Mouse (Mus musculus): ENCODE data around the gene Tcea3. TPM values are rescaled to one million over a fixed set of nuclear protein-coding genes. Genes with fewer than 3 reads are reported as not detected.

Gene Tcea3
- polyA plus RNA-seq, 1 experiment from 2014 or later, result 37.6 TPM

- TF ChIP-seq CTCF (IDR thresholded peaks at IDR 0.05; ENCODE audit: low read depth) (peak; percentile 37; the same call in 1 of the 2 replicates), EP300 (IDR thresholded peaks at IDR 0.05; ENCODE audit: low read depth) (no peak)
- peak; percentile 89 for ATAC-seq
- peaks cover 18% of the 10 kb centered on the region for H3K27me3 ChIP-seq (ENCODE audit: insufficient read depth, low read length)
- no peaks in the 10 kb centered on the region for H3K36me3 ChIP-seq (replicated peaks; ENCODE audit: insufficient read depth, low read length)
- peak within 1 kb of the TSS; percentile 72 for H3K9ac ChIP-seq (replicated peaks)
- peak within 1 kb of the TSS; percentile 59 for H3K27ac ChIP-seq (ENCODE audit: low read depth)
- H3K9me3 ChIP-seq (ENCODE audit: low read length), result no peaks in the 10 kb centered on the region
- WGBS (ENCODE audit: insufficient replicate concordance), result under 1% methylated on average over 52 of the region's 54 CpGs
- H3K4me3 ChIP-seq (ENCODE audit: low read depth, low read length), result peak within 1 kb of the TSS; percentile 55
- peaks cover 17% of the 10 kb centered on the region for H3K4me1 ChIP-seq (ENCODE audit: insufficient read depth)
- peak; percentile 98 for DNase-seq
- H3K4me2 ChIP-seq (ENCODE audit: low read depth, low read length), result peak within 1 kb of the TSS; percentile 88
Observed at GRCm38 (mm10) chr4:136206033-136206893, 41.3 kb upstream of the Tcea3 start, which contains the start of gene Asap3. TSS of gene Asap3 (plus strand) at chr4:136206365.

DNA sequence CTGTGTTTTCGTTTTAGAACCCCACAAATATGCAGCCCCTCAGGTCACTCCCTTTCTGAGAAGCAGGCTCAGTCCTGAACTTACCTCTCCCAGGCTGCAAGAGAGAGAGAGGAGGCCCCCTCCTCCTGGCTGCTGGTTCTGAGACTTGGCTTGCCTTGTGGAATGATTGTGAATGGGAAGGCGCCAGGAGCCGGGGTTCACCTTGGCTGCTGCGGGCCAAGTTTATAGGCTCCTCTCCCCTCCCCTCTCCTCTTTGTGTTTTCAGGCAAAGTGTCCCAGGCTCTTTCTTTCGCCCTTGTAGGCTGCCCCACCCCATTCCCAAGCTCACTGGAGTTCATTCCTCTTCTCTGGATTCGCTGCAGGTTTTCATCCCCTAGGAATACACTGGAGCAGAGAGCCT, 40.6 kb upstream of the Tcea3 start:
- Histone ChIP-seq H3K4me3 (ENCODE audit: low read depth, low read length) (peak overlapping the region; percentile 55), H3K4me1 (ENCODE audit: insufficient read depth) (peaks cover 17% of the 10 kb centered on the region), H3K9ac (replicated peaks) (peak overlapping the region; percentile 72), H3K9me3 (ENCODE audit: low read length) (no peaks in the 10 kb centered on the region), H3K36me3 (replicated peaks; ENCODE audit: insufficient read depth, low read length) (no peaks in the 10 kb centered on the region), H3K27me3 (ENCODE audit: insufficient read depth, low read length) (peaks cover 18% of the 10 kb centered on the region), H3K27ac (ENCODE audit: low read depth) (peak overlapping the region; percentile 59), H3K4me2 (ENCODE audit: low read depth, low read length) (peak overlapping the region; percentile 88)
- 11% methylated on average over 6 of the region's 6 CpGs for WGBS (ENCODE audit: insufficient replicate concordance)
- ATAC-seq, result no peak
- TF ChIP-seq CTCF (IDR thresholded peaks at IDR 0.05; ENCODE audit: low read depth) (no peak), EP300 (IDR thresholded peaks at IDR 0.05; ENCODE audit: low read depth) (no peak)
- DNase-seq, result no peak

- 60% methylated on average over 9 of the region's 9 CpGs for WGBS (ENCODE audit: insufficient replicate concordance)
- peaks cover 11% of the 10 kb centered on the region for H3K4me1 ChIP-seq (ENCODE audit: insufficient read depth)
- no peak for ATAC-seq
- no peak overlapping the region for H3K4me2 ChIP-seq (ENCODE audit: low read depth, low read length)
- no peak overlapping the region for H3K9ac ChIP-seq (replicated peaks)
- no peaks in the 10 kb centered on the region for H3K36me3 ChIP-seq (replicated peaks; ENCODE audit: insufficient read depth, low read length)
- no peak for DNase-seq
- peaks cover 17% of the 10 kb centered on the region for H3K27me3 ChIP-seq (ENCODE audit: insufficient read depth, low read length)
- no peak overlapping the region for H3K4me3 ChIP-seq (ENCODE audit: low read depth, low read length)
- H3K27ac ChIP-seq (ENCODE audit: low read depth), result no peak overlapping the region
- TF ChIP-seq EP300 (IDR thresholded peaks at IDR 0.05; ENCODE audit: low read depth), result no peak
- TF ChIP-seq CTCF (IDR thresholded peaks at IDR 0.05; ENCODE audit: low read depth), result no peak
- no peaks in the 10 kb centered on the region for H3K9me3 ChIP-seq (ENCODE audit: low read length)
Observed at GRCm38 (mm10) chr4:136210931-136211330, 36.6 kb upstream of the Tcea3 start.

GRCm38 (mm10) chr4:136213629-136214028, 33.9 kb upstream of the Tcea3 start:
- Histone ChIP-seq H3K4me1 (ENCODE audit: insufficient read depth) (no peaks in the 10 kb centered on the region), H3K4me2 (ENCODE audit: low read depth, low read length) (no peak overlapping the region), H3K9me3 (ENCODE audit: low read length) (no peaks in the 10 kb centered on the region), H3K27ac (ENCODE audit: low read depth) (peak overlapping the region; percentile 95), H3K27me3 (ENCODE audit: insufficient read depth, low read length) (0 out of 2 replicates have a peak, but pooled peaks cover 2% of the 10 kb centered on the region), H3K4me3 (ENCODE audit: low read depth, low read length) (no peak overlapping the region), H3K36me3 (replicated peaks; ENCODE audit: insufficient read depth, low read length) (no peaks in the 10 kb centered on the region), H3K9ac (replicated peaks) (no peak overlapping the region)
- ATAC-seq, result peak; percentile 44
- WGBS (ENCODE audit: insufficient replicate concordance), result 58% methylated on average over 7 of the region's 7 CpGs
- DNase-seq, result peak; percentile 81
- TF ChIP-seq CTCF (IDR thresholded peaks at IDR 0.05; ENCODE audit: low read depth) (no peak), EP300 (IDR thresholded peaks at IDR 0.05; ENCODE audit: low read depth) (no peak)

DNA sequence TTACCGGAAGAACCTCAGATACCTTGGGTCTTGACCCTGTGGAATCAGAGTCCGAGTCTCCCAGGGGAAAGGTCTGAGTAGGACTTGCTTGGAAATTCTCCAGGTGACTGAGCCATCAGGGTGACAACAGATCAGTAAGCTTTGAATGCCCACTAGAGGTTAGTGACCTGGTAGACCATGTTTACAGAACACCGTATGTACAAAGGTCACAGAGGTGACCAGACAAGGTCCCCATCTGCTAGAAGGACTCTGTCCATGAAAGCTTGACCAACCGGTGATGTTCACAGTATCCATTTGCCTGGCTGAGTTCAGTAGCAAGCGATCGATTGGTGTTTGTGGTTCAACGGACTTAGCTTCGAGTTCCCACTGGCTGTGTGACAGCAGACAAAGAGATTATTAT, 32.7 kb upstream of the Tcea3 start:
- Histone ChIP-seq H3K4me1 (ENCODE audit: insufficient read depth) (no peaks in the 10 kb centered on the region), H3K36me3 (replicated peaks; ENCODE audit: insufficient read depth, low read length) (no peaks in the 10 kb centered on the region), H3K9ac (replicated peaks) (peak overlapping the region; percentile 38), H3K27me3 (ENCODE audit: insufficient read depth, low read length) (0 out of 2 replicates have a peak, but pooled peaks cover 5% of the 10 kb centered on the region), H3K27ac (ENCODE audit: low read depth) (peak overlapping the region; percentile 95), H3K4me3 (ENCODE audit: low read depth, low read length) (no peak overlapping the region), H3K4me2 (ENCODE audit: low read depth, low read length) (no peak overlapping the region), H3K9me3 (ENCODE audit: low read length) (no peaks in the 10 kb centered on the region)
- WGBS (ENCODE audit: insufficient replicate concordance), result 61% methylated on average over 8 of the region's 8 CpGs
- peak; percentile 93 for ATAC-seq
- TF ChIP-seq EP300 (IDR thresholded peaks at IDR 0.05; ENCODE audit: low read depth), result peak; percentile 60; the same call in 1 of the 2 replicates
- TF ChIP-seq CTCF (IDR thresholded peaks at IDR 0.05; ENCODE audit: low read depth), result no peak
- no peak for DNase-seq

DNA sequence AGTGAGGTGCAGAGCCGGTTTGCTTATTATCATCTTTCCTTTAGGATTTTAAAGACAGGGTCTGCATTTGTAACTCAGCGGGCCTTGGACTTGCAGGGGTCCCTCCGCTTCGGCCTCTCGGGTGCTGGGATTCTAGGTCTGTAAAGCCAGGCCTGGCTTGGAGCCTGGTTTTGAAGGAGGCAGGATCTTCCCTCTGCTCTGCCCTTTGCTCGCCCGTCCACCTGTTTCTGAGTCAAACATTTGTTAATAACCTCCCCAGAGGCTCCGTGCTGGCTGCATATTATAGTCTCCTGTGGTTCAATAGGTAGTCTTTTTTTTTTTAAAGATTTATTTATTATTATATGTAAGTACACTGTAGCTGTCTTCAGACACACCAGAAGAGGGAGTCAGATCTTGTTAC, 32.0 kb upstream of the Tcea3 start:
- no peaks in the 10 kb centered on the region for H3K4me1 ChIP-seq (ENCODE audit: insufficient read depth)
- H3K9me3 ChIP-seq (ENCODE audit: low read length), result no peaks in the 10 kb centered on the region
- ATAC-seq (no peak), DNase-seq (no peak)
- H3K4me3 ChIP-seq (ENCODE audit: low read depth, low read length), result no peak overlapping the region
- H3K9ac ChIP-seq (replicated peaks), result peak overlapping the region; percentile 31; the same call in 1 of the 2 replicates
- H3K36me3 ChIP-seq (replicated peaks; ENCODE audit: insufficient read depth, low read length), result no peaks in the 10 kb centered on the region
- TF ChIP-seq CTCF (IDR thresholded peaks at IDR 0.05; ENCODE audit: low read depth), result no peak
- no peak for TF ChIP-seq EP300 (IDR thresholded peaks at IDR 0.05; ENCODE audit: low read depth)
- 0 out of 2 replicates have a peak, but pooled peaks cover 7% of the 10 kb centered on the region for H3K27me3 ChIP-seq (ENCODE audit: insufficient read depth, low read length)
- H3K4me2 ChIP-seq (ENCODE audit: low read depth, low read length), result 0 out of 2 replicates have a peak overlapping the region, but pooled peaks have one; percentile 26
- peak overlapping the region; percentile 91 for H3K27ac ChIP-seq (ENCODE audit: low read depth)
- WGBS (ENCODE audit: insufficient replicate concordance), result 66% methylated on average over 8 of the region's 8 CpGs

Measured in liver, postnatal 0 days (tissue).